Mouse (Mus musculus) heart, postnatal 0 days (tissue): ENCODE measurements at regions not wholly inside any gene's neighbourhood (a gene's known extent, or its start where the extent isn't known, plus 50 kb on each side); places are given as distances from the start of the nearest gene placed in this dataset.

Experiments used
- CTCF ChIP-seq: IDR thresholded peaks from 2 replicates; pipeline ENCODE4 v1.5.1; 2016; ENCODE audit warnings: antibody characterized with exemption, control low read depth, low read depth
- EP300 ChIP-seq: IDR thresholded peaks from 2 replicates; pipeline ENCODE4 v1.6.1; 2016; ENCODE audit warnings: antibody characterized with exemption, low read depth

DNA sequence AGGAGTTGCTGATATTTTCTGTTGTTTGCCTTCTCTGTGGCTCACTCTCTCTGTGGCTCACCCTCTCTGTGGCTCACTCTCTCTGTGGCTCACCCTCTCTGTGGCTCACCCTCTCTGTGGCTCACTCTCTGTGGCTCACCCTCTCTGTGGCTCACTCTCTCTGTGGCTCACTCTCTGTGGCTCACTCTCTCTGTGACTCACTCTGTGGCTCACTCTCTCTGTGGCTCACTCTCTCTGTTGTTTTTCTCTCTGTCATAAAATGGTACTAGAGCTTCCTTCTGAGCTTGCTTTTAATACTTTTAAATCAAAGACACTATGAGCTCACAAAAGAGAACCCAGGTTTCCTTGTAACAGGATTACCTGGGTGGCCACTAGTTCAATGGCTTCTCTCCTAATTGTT lies 320.3 kb downstream of the Insig2 start:
- TF ChIP-seq CTCF (no peak), EP300 (no peak)
